ENCODE assay signal across 17 mouse cellular contexts in the genomic region with DNA sequence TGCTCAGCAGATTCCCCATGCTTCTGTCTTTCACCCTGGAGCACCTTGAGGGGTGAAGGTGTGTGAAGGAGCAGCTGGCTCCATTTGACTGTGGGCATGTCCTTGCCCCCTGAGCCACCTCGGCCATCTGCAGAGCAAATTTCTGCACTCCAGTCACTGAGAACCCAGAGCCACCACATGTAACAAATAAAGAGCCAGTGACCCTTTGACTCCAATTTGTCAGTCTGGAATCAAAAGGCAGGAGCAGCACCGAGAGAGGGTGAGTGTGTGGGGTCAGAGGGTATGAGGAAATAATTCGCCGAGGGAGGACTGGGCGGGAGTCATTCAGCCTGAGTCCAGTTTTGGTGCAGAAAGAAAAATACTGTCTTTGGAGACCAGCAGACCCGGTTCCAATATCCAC. TPM values are rescaled to one million over a fixed set of nuclear protein-coding genes. Genes with fewer than 3 reads are reported as not detected.
DNase-seq lines count a peak whose midpoint lies in the region; ATAC-seq and TF ChIP-seq lines count a peak whose summit lies in the region.
"Had no signal": no experiment of that assay in that cellular context is flagged by ENCODE, and none has a peak within 500 bp of the region (broad histone marks: within the 10 kb centered on the region; RNA-seq: fewer than 3 reads in every experiment).

No protein-coding gene starts in this region.

- no peaks in the 10 kb centered on the region; the same call in 1 of the 2 replicates for H3K36me3 ChIP-seq in liver, embryonic 16.5 days (ENCODE audit: control insufficient read depth, insufficient read depth)
- H3K36me3 ChIP-seq in liver, embryonic 12.5 days = peaks cover 25% of the 10 kb centered on the region
- H3K36me3 ChIP-seq in heart, embryonic 11.5 days (ENCODE audit: control insufficient read depth, insufficient read depth, low read length) = peaks cover 14% of the 10 kb centered on the region

- 0 out of 2 replicates have a peak overlapping the region, but pooled peaks have one; percentile 62 for H3K27ac ChIP-seq in gastrocnemius, adult 2 months
- H3K27ac ChIP-seq in liver, embryonic 16.5 days (ENCODE audit: low read length) = no peak overlapping the region
- H3K27ac ChIP-seq in liver, embryonic 12.5 days = no peak overlapping the region
- H3K27ac ChIP-seq in heart, embryonic 11.5 days (ENCODE audit: low read depth, low read length) = no peak overlapping the region
- H3K27ac ChIP-seq: hindbrain, embryonic 15.5 days; layer of hippocampus, adult 2 months had no signal

- H3K4me2 ChIP-seq in liver, embryonic 16.5 days (ENCODE audit: low read depth, low read length) = no peak overlapping the region
- H3K4me2 ChIP-seq in liver, embryonic 12.5 days = no peak overlapping the region
- no peak overlapping the region for H3K4me2 ChIP-seq in heart, embryonic 11.5 days
- H3K4me2 ChIP-seq: hindbrain, embryonic 15.5 days had no signal

- intact Hi-C loops in gastrocnemius, adult 2 months (cut with DNase I) = no loop called here

- H3K27me3 ChIP-seq in liver, embryonic 16.5 days (ENCODE audit: control insufficient read depth, insufficient read depth, low read depth, low read length) = no peaks in the 10 kb centered on the region
- H3K27me3 ChIP-seq in liver, embryonic 12.5 days (replicated peaks) = no peaks in the 10 kb centered on the region
- H3K27me3 ChIP-seq in heart, embryonic 11.5 days (ENCODE audit: control insufficient read depth, insufficient read depth, low read length) = no peaks in the 10 kb centered on the region
- H3K27me3 ChIP-seq: hindbrain, embryonic 15.5 days had no signal

- 59% methylated on average over 6 of the region's 6 CpGs for WGBS in liver, embryonic 16.5 days (ENCODE audit: insufficient replicate concordance)
- WGBS in liver, embryonic 12.5 days (ENCODE audit: insufficient replicate concordance) = 68% methylated on average over 6 of the region's 6 CpGs
- WGBS in heart, embryonic 11.5 days (ENCODE audit: insufficient replicate concordance) = 41% methylated on average over 6 of the region's 6 CpGs

- peak; percentile 41; the same call in 1 of the 2 replicates for ATAC-seq in liver, embryonic 16.5 days (ENCODE audit: low read depth)
- ATAC-seq in liver, embryonic 12.5 days = no peak
- ATAC-seq in heart, embryonic 11.5 days (replicated peaks; ENCODE audit: insufficient number of reproducible peaks, low FRiP score, low TSS enrichment) = no peak
- ATAC-seq: forebrain, embryonic 16.5 days; liver, postnatal 0 days had no signal

- H3K4me3 ChIP-seq in gastrocnemius, adult 2 months = no peak overlapping the region
- H3K4me3 ChIP-seq in liver, embryonic 16.5 days (ENCODE audit: low read depth, low read length) = no peak overlapping the region
- no peak overlapping the region for H3K4me3 ChIP-seq in liver, embryonic 12.5 days
- H3K4me3 ChIP-seq in heart, embryonic 11.5 days (ENCODE audit: low read depth, low read length) = no peak overlapping the region
- H3K4me3 ChIP-seq: hindbrain, embryonic 15.5 days; layer of hippocampus, adult 2 months had no signal

- H3K9ac ChIP-seq in liver, embryonic 16.5 days (ENCODE audit: low read depth, low read length) = no peak overlapping the region
- no peak overlapping the region for H3K9ac ChIP-seq in liver, embryonic 12.5 days
- H3K9ac ChIP-seq in heart, embryonic 11.5 days (ENCODE audit: low read depth, low read length) = no peak overlapping the region
- H3K9ac ChIP-seq: hindbrain, embryonic 15.5 days; liver, postnatal 0 days had no signal

- no peak for DNase-seq in gastrocnemius, adult 2 months
- no peak for DNase-seq in gastrocnemius, postnatal 4 days (ENCODE audit: low spot score in 2 of 2)
- DNase-seq in forelimb bud, embryonic 11.5 days (ENCODE audit: low read depth, low spot score) = peak; percentile 51
- peak; percentile 35 for DNase-seq in yolk sac, embryonic 10.5 days (ENCODE audit: low spot score)
- DNase-seq in urinary bladder, postnatal 25 days (ENCODE audit: low spot score) = no peak
- DNase-seq: adrenal gland, adult 8-10 months; heart, adult 18-20 months; kidney, adult 9 months; liver, postnatal 0 days; lung, postnatal 14 days; thymus, postnatal 36 days had no signal

- TF ChIP-seq CTCF in gastrocnemius, adult 2 months (IDR thresholded peaks at IDR 0.05) = no peak

- no peaks in the 10 kb centered on the region for H3K9me3 ChIP-seq in liver, embryonic 16.5 days (replicated peaks; ENCODE audit: control insufficient read depth, low read length)
- H3K9me3 ChIP-seq in liver, embryonic 12.5 days (replicated peaks) = no peaks in the 10 kb centered on the region
- no peaks in the 10 kb centered on the region for H3K9me3 ChIP-seq in heart, embryonic 11.5 days (replicated peaks; ENCODE audit: control insufficient read depth, low read length)
- H3K9me3 ChIP-seq: hindbrain, embryonic 15.5 days had no signal

- H3K4me1 ChIP-seq in liver, embryonic 16.5 days (ENCODE audit: control insufficient read depth, low read depth, low read length) = peaks cover 2% of the 10 kb centered on the region
- H3K4me1 ChIP-seq in liver, embryonic 12.5 days = peaks cover 21% of the 10 kb centered on the region
- H3K4me1 ChIP-seq in heart, embryonic 11.5 days (ENCODE audit: control insufficient read depth, insufficient read depth, low read length) = peaks cover 17% of the 10 kb centered on the region

RNA-seq across cellular contexts. Expression of a gene that starts 44.9 kb away (rescaled TPM):
- 10 to 100 TPM; 57.5 to 97.5 TPM for total RNA-seq in gastrocnemius, adult 2 months (2021)
- total RNA-seq in gastrocnemius, postnatal 4 days (2021) = 100 to 1,000 TPM; 155 to 169 TPM
- 16.8 and 18.2 TPM in 2 replicates for polyA plus RNA-seq in liver, embryonic 16.5 days (2015; fragmentation: Nextera tagmentation; extraction: Ambion mirVana)
- 57.9 and 58.7 TPM in 2 replicates for polyA plus RNA-seq in liver, embryonic 12.5 days (2016; fragmentation: Nextera tagmentation; extraction: Ambion mirVana)
- 55.1 and 60.1 TPM in 2 replicates for polyA plus RNA-seq in heart, embryonic 11.5 days (2014; fragmentation: Nextera tagmentation; extraction: Ambion mirVana)

Comparison
In these comparisons a context has a peak if more than half of its experiments do, and no peak if none do; other contexts are left out.
1. DNase-seq: peak in forelimb bud, embryonic 11.5 days (single experiment) and yolk sac, embryonic 10.5 days (single experiment); none in gastrocnemius, adult 2 months (single experiment), gastrocnemius, postnatal 4 days (0 of 2) and urinary bladder, postnatal 25 days (single experiment).